Mouse (Mus musculus) cortical plate, adult 2 months (tissue): Measurements from ENCODE around the gene Gdf3.

Source experiments
- CTCF ChIP-seq: fragments of 200-500 bp; IDR thresholded peaks from 2 replicates; pipeline ENCODE4 v1.5.1; 2011; ENCODE audit warnings: mild to moderate bottlenecking, control low read depth, low read length; ENCODE audit not compliant: insufficient read depth; ENCODE audit errors: extremely low read depth
- POLR2A ChIP-seq: fragments of 200-500 bp; IDR thresholded peaks from 2 replicates; pipeline ENCODE4 v1.6.1; 2011; ENCODE audit warnings: mild to moderate bottlenecking, low read length, control low read depth; ENCODE audit not compliant: insufficient read depth; ENCODE audit errors: extremely low read depth

DNA sequence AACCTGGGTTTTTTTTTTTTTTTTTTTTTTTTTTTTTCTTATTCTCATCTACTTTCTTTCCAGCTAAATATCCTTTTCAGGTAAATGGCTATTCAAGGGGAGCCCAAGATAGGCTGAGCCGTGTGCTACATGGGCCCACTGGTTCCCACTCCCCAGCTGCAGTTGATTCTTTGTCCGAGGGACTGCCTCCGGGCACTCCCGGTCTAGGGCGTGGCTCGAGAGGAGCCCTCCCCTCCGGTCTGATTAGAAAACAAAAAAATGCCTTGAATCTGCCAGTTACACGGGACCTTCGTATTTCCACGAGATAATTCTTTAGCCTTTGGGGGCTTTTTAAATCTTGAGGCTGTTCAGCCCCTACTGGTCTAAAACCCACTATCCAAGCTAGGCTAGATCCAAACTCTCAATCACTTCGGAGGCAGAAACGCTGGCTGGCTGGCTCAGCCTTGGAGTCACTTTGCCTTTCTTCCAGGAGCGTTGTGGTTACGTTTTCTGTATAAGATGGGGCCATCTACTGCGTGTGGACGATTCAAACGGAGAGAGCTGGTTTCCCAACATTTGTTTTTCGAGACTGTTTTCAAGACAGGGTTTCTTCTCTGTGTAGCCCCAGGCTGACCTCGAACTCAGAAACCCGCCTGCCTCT lies 17.7 kb upstream of the Gdf3 start:
- no peak for TF ChIP-seq CTCF
- TF ChIP-seq POLR2A: no peak
